ENCODE assay signal across 15 mouse cellular contexts in the genomic region with DNA sequence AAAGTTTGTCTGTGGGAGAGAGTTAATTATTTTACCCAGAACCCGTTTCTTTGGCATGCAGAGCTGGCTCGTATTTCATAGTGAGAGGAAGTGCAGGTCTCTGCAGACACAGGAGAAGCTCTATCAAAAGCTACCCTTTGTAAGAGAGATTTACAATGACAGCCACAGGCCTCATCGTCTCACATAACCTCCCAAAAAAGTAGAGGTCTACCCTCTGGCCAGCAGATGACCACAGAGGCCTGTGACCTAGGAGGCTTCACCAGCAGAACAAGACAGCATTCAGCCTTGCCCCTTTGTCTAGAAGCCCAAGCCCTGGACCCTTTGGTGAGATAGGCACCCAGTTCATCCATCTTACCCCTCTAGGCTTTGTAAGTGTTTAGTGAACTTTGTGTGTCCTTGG.
"Had no signal": no experiment of that assay in that cellular context is flagged by ENCODE, and none has a peak within 500 bp of the region (broad histone marks: within the 10 kb centered on the region; RNA-seq: fewer than 3 reads in every experiment).

No protein-coding gene starts in this region.

- H3K4me3 ChIP-seq: intestine, embryonic 15.5 days; limb, embryonic 13.5 days; liver, embryonic 15.5 days; stomach, embryonic 15.5 days had no signal

- H3K9ac ChIP-seq: intestine, embryonic 15.5 days; limb, embryonic 13.5 days; liver, embryonic 15.5 days; stomach, embryonic 15.5 days had no signal

- DNase-seq: kidney, adult 18-20 months; kidney, adult 9 months; kidney, postnatal 25 days; left cerebral cortex, postnatal 4 days; liver; lung, adult 2 months; lung, postnatal 14 days; lung, postnatal 4 days; midbrain, embryonic 14.5 days; thymus, postnatal 25 days had no signal

- H3K27me3 ChIP-seq: intestine, embryonic 15.5 days; limb, embryonic 13.5 days; liver, embryonic 15.5 days; stomach, embryonic 15.5 days had no signal

- H3K36me3 ChIP-seq: intestine, embryonic 15.5 days; limb, embryonic 13.5 days; liver, embryonic 15.5 days; stomach, embryonic 15.5 days had no signal

- H3K4me2 ChIP-seq: intestine, embryonic 15.5 days; limb, embryonic 13.5 days; liver, embryonic 15.5 days; midbrain, embryonic 11.5 days; stomach, embryonic 15.5 days had no signal

- H3K9me3 ChIP-seq: intestine, embryonic 15.5 days; limb, embryonic 13.5 days; liver, embryonic 15.5 days; stomach, embryonic 15.5 days had no signal

- H3K4me1 ChIP-seq: intestine, embryonic 15.5 days; stomach, embryonic 15.5 days had no signal

- H3K27ac ChIP-seq: intestine, embryonic 15.5 days; limb, embryonic 13.5 days; stomach, embryonic 15.5 days had no signal

- ATAC-seq: intestine, embryonic 15.5 days had no signal
